Mouse (Mus musculus) brain, embryonic 18.5 days (tissue): ENCODE measurements at regions not wholly inside any gene's neighbourhood (a gene's known extent, or its start where the extent isn't known, plus 50 kb on each side); places are given as distances from the start of the nearest gene placed in this dataset.

Experiments
- DNase-seq: peaks from one replicate; pipeline ENCODE4 v3.0.0-alpha.2; 2012; ENCODE audit warnings: low read depth, low spot score

GRCm38 (mm10) chr10:17355476-17355875 lies 367.5 kb upstream of the Cited2 start:
- no peak for DNase-seq

GRCm38 (mm10) chr10:17356041-17356440 lies 367.0 kb upstream of the Cited2 start:
- no peak for DNase-seq

GRCm38 (mm10) chr10:17362643-17363042 lies 360.4 kb upstream of the Cited2 start:
- no peak for DNase-seq

- no peak for DNase-seq
Observed at GRCm38 (mm10) chr10:17366042-17366740, 356.8 kb upstream of the Cited2 start.

GRCm38 (mm10) chr10:17367026-17367425 lies 356.0 kb upstream of the Cited2 start:
- no peak for DNase-seq

- DNase-seq = no peak
Observed at GRCm38 (mm10) chr10:17367430-17367829, 355.6 kb upstream of the Cited2 start.

- no peak for DNase-seq
Observed at GRCm38 (mm10) chr10:17368636-17369035, 354.4 kb upstream of the Cited2 start.

GRCm38 (mm10) chr10:17372905-17373304 lies 350.1 kb upstream of the Cited2 start:
- DNase-seq = no peak

- DNase-seq = no peak
Observed at GRCm38 (mm10) chr10:17374047-17374446, 349.0 kb upstream of the Cited2 start.

- DNase-seq = no peak
Observed at GRCm38 (mm10) chr10:17382990-17383389, 340.0 kb upstream of the Cited2 start.

- no peak for DNase-seq
Observed at GRCm38 (mm10) chr10:17385181-17385580, 337.8 kb upstream of the Cited2 start.

- DNase-seq = no peak
Observed at GRCm38 (mm10) chr10:17387296-17387695, 335.7 kb upstream of the Cited2 start.

GRCm38 (mm10) chr10:17395495-17396224 lies 327.4 kb upstream of the Cited2 start:
- DNase-seq = no peak

GRCm38 (mm10) chr10:17403899-17404298 lies 319.1 kb upstream of the Cited2 start:
- DNase-seq = no peak

GRCm38 (mm10) chr10:17407854-17408606 lies 315.0 kb upstream of the Cited2 start:
- DNase-seq = no peak

GRCm38 (mm10) chr10:17408781-17409180 lies 314.2 kb upstream of the Cited2 start:
- no peak for DNase-seq

- DNase-seq = no peak
Observed at GRCm38 (mm10) chr10:17411300-17411987, 311.6 kb upstream of the Cited2 start.

- DNase-seq = no peak
Observed at GRCm38 (mm10) chr10:17415112-17415511, 307.9 kb upstream of the Cited2 start.

GRCm38 (mm10) chr10:17416121-17416520 lies 306.9 kb upstream of the Cited2 start:
- no peak for DNase-seq

- no peak for DNase-seq
Observed at GRCm38 (mm10) chr10:17417394-17417793, 305.6 kb upstream of the Cited2 start.

- DNase-seq = no peak
Observed at GRCm38 (mm10) chr10:17418227-17418685, 304.8 kb upstream of the Cited2 start.
